Mouse (Mus musculus): ENCODE results near the gene Styxl1.
A peak's percentile ranks its signal among the peaks of the same experiment; 100 is the strongest.

Styxl1 gene

GRCm38 (mm10) chr5:135777796-135778470 is at the start of gene Styxl1:
Gene Styxl1, minus strand, starts transcription at chr5:135778385.
- DNase-seq, result no peak

GRCm38 (mm10) chr5:135826225-135826624 is 48.0 kb upstream of the Styxl1 start:
- no peak for DNase-seq

- DNase-seq, result no peak
Measured at GRCm38 (mm10) chr5:135824517-135824916, 46.3 kb upstream of the Styxl1 start.

- DNase-seq, result no peak
Measured at GRCm38 (mm10) chr5:135822316-135822944, 44.2 kb upstream of the Styxl1 start.

GRCm38 (mm10) chr5:135818491-135818890 is 40.3 kb upstream of the Styxl1 start:
- peak; percentile 86 for DNase-seq

GRCm38 (mm10) chr5:135812991-135813390 is 34.8 kb upstream of the Styxl1 start:
- peak; percentile 82 for DNase-seq

GRCm38 (mm10) chr5:135807263-135807637 is 29.1 kb upstream of the Styxl1 start:
- DNase-seq, result peak; percentile 59

- DNase-seq, result peak; percentile 90
Measured at GRCm38 (mm10) chr5:135806555-135807262, 28.5 kb upstream of the Styxl1 start, which contains the start of gene Srrm3. Gene Srrm3, plus strand, starts transcription at chr5:135806890.

- DNase-seq, result no peak
Measured at GRCm38 (mm10) chr5:135804735-135805134, 26.6 kb upstream of the Styxl1 start.

- DNase-seq, result no peak
Measured at GRCm38 (mm10) chr5:135803676-135804075, 25.5 kb upstream of the Styxl1 start.

GRCm38 (mm10) chr5:135803135-135803534 is 24.9 kb upstream of the Styxl1 start:
- no peak for DNase-seq

GRCm38 (mm10) chr5:135802641-135803040 is 24.5 kb upstream of the Styxl1 start:
- DNase-seq, result no peak

- DNase-seq, result no peak
Measured at GRCm38 (mm10) chr5:135800927-135801326, 22.7 kb upstream of the Styxl1 start.

GRCm38 (mm10) chr5:135799746-135800145 is 21.6 kb upstream of the Styxl1 start:
- DNase-seq, result no peak

GRCm38 (mm10) chr5:135794859-135795181 is 16.6 kb upstream of the Styxl1 start:
- DNase-seq, result no peak

- peak; percentile 89 for DNase-seq
Measured at GRCm38 (mm10) chr5:135793996-135794858, 16.0 kb upstream of the Styxl1 start.

GRCm38 (mm10) chr5:135782901-135783300 is 4.7 kb upstream of the Styxl1 start:
- no peak for DNase-seq

- no peak for DNase-seq
Measured at GRCm38 (mm10) chr5:135780331-135780730, 2.1 kb upstream of the Styxl1 start.

- DNase-seq, result peak; percentile 100
Measured at GRCm38 (mm10) chr5:135778471-135779445, 573 bp upstream of the Styxl1 start, which contains the start of gene Mdh2. Gene Mdh2, plus strand, starts transcription at chr5:135778480.

GRCm38 (mm10) chr5:135776546-135776945 is 1.6 kb downstream of the Styxl1 start:
- DNase-seq, result no peak

- DNase-seq, result no peak
Measured at GRCm38 (mm10) chr5:135772519-135772918, 5.7 kb downstream of the Styxl1 start.

- DNase-seq, result no peak
Measured at GRCm38 (mm10) chr5:135764971-135765370, 13.2 kb downstream of the Styxl1 start.

Data from cerebellum, adult 11 months (tissue).